Mouse (Mus musculus): ENCODE results near the gene Lct.

- TF ChIP-seq HCFC1 (IDR thresholded peaks at IDR 0.05; ENCODE audit: borderline replicate concordance, insufficient read depth, low read length) (no peak), ZNF384 (IDR thresholded peaks at IDR 0.05; ENCODE audit: low read depth, low read length) (no peak), MAFK (IDR thresholded peaks at IDR 0.05; ENCODE audit: insufficient read depth, low read depth, low read length) (no peak), CHD2 (IDR thresholded peaks at IDR 0.05; ENCODE audit: low read depth, low read length) (no peak)
These were observed 30.9 kb upstream of the Lct start for GRCm38 (mm10) chr1:128358916-128359553.
